Mouse (Mus musculus) olfactory bulb, adult 2 months (tissue): ENCODE results near the gene Ttll8.

Experiments used
- CTCF ChIP-seq: fragments of 200-500 bp; IDR thresholded peaks from 2 replicates; pipeline ENCODE4 v1.5.1; 2012; ENCODE audit warnings: low read depth, mild to moderate bottlenecking, low read length, moderate library complexity; ENCODE audit not compliant: insufficient read depth
- POLR2A ChIP-seq: fragments of 200-500 bp; IDR thresholded peaks from 2 replicates; pipeline ENCODE4 v1.6.1; 2012; ENCODE audit warnings: mild to moderate bottlenecking, low read depth, low read length, moderate library complexity; ENCODE audit not compliant: insufficient read depth

DNA sequence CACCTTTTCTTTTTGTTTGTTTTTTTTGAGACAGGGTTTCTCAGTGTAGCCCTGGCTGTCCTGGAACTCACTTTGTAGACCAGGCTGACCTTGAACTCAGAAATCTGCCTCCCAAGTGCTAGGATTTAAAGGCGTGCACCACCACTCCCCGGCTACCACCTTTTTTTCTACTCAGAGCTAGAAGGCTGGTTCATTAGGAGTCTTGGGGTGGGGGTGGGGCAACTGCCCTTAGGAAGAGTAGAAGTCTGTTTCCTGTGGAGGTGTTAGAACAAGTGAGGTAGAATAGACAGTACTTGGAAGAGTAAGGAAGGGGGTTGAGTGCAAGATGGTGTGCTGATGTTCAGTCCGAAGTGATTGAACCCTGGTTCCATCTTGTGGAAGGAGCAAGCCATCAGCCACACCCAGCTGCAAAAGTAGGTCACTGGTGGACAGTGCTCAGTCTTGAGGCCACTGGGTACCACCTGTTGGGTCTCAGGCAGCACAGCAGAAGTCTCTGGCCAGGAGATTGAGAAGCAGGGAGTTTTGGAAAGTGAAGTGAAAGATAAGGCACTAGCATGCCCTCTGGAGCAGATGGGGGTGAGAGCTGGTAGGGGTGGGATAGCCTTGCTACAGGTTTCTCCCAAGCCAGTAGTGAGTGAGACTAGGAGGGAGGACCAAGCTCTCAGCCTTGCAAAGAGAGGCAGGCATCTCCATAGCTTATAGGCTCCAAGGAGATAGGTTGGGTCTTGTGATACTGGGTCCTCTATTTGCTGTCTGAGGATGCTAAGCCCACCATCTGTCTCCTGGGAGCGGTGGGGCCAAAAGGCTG lies 88.1 kb downstream of the Ttll8 start:
- TF ChIP-seq POLR2A (no peak), CTCF (no peak)
